Mouse (Mus musculus): ENCODE results near the gene Gm17662. TPM values are rescaled to one million over a fixed set of nuclear protein-coding genes. Genes with fewer than 3 reads are reported as not detected.

Gm17662 gene
- total RNA-seq, 2 experiments from 2014 or later = not detected

GRCm38 (mm10) chr4:104876323-104876722, 19.2 kb downstream of the Gm17662 start, which contains the start of gene C8a:
TSS of gene C8a (minus strand) at chr4:104876398.
- ATAC-seq (replicated peaks; ENCODE audit: low FRiP score, poor library complexity, severe bottlenecking) = no peak

GRCm38 (mm10) chr4:104887486-104887885, 30.4 kb downstream of the Gm17662 start:
- no peak for ATAC-seq (replicated peaks; ENCODE audit: low FRiP score, poor library complexity, severe bottlenecking)

GRCm38 (mm10) chr4:104888499-104889262, 31.6 kb downstream of the Gm17662 start:
- no peak for ATAC-seq (replicated peaks; ENCODE audit: low FRiP score, poor library complexity, severe bottlenecking)

GRCm38 (mm10) chr4:104891708-104892107, 34.6 kb downstream of the Gm17662 start:
- no peak for ATAC-seq (replicated peaks; ENCODE audit: low FRiP score, poor library complexity, severe bottlenecking)

- no peak for ATAC-seq (replicated peaks; ENCODE audit: low FRiP score, poor library complexity, severe bottlenecking)
These were observed 36.5 kb downstream of the Gm17662 start for GRCm38 (mm10) chr4:104893588-104893987.

- no peak for ATAC-seq (replicated peaks; ENCODE audit: low FRiP score, poor library complexity, severe bottlenecking)
These were observed 37.0 kb downstream of the Gm17662 start for GRCm38 (mm10) chr4:104894004-104894734.

- no peak for ATAC-seq (replicated peaks; ENCODE audit: low FRiP score, poor library complexity, severe bottlenecking)
These were observed 45.7 kb downstream of the Gm17662 start for GRCm38 (mm10) chr4:104902836-104903235.

GRCm38 (mm10) chr4:104905049-104905448, 47.9 kb downstream of the Gm17662 start:
- ATAC-seq (replicated peaks; ENCODE audit: low FRiP score, poor library complexity, severe bottlenecking) = no peak

Other genes starting within 250 kb of the Gm17662 start
- gene C8b, start 91.0 kb upstream of the Gm17662 start, total RNA-seq (2015; ENCODE audit: low replicate concordance) = not detected in 2 replicates
- gene C8b, start 91.0 kb upstream of the Gm17662 start, total RNA-seq (2017; ENCODE audit: low replicate concordance) = not detected in 2 replicates
- not detected in 2 replicates for gene C8a, start 19.1 kb downstream of the Gm17662 start, total RNA-seq (2015; ENCODE audit: low replicate concordance)
- not detected in 2 replicates for gene C8a, start 19.1 kb downstream of the Gm17662 start, total RNA-seq (2017; ENCODE audit: low replicate concordance)
- not detected in 2 replicates for gene Fyb2, start 56.1 kb downstream of the Gm17662 start, total RNA-seq (2015; ENCODE audit: low replicate concordance)
- gene Fyb2, start 56.1 kb downstream of the Gm17662 start, total RNA-seq (2017; ENCODE audit: low replicate concordance) = not detected in 2 replicates

All from erythroblast, adult 5-6 weeks (primary cell).